Mouse (Mus musculus) CD4-positive, CD25-positive, alpha-beta regulatory T cell, adult 4 months (primary cell): ENCODE measurements around the gene Ubald2. TPM values are rescaled to one million over a fixed set of nuclear protein-coding genes. Genes with fewer than 3 reads are reported as not detected.
A peak's percentile ranks its signal among the peaks of the same experiment; 100 is the strongest.

ENCODE experiments used
- ATAC-seq: one replicate; pipeline ENCODE4 v1.8.0; 2017
- polyA plus RNA-seq, 2 experiments: library from polyadenylated mRNA; unstranded; fragments of 100-300 nt; shearing (Covaris generic); gene quantifications; one replicate each; pipeline ENCODE4 v1.2.1; 2017

The Ubald2 gene
- polyA plus RNA-seq, 2 experiments from 2014 or later: 12.2 to 13.0 TPM

- no peak for ATAC-seq
Measured at GRCm38 (mm10) chr11:116434287-116434966, 533 bp downstream of the Ubald2 start.

- ATAC-seq: no peak
Measured at GRCm38 (mm10) chr11:116434967-116435752, 1.3 kb downstream of the Ubald2 start.

DNA sequence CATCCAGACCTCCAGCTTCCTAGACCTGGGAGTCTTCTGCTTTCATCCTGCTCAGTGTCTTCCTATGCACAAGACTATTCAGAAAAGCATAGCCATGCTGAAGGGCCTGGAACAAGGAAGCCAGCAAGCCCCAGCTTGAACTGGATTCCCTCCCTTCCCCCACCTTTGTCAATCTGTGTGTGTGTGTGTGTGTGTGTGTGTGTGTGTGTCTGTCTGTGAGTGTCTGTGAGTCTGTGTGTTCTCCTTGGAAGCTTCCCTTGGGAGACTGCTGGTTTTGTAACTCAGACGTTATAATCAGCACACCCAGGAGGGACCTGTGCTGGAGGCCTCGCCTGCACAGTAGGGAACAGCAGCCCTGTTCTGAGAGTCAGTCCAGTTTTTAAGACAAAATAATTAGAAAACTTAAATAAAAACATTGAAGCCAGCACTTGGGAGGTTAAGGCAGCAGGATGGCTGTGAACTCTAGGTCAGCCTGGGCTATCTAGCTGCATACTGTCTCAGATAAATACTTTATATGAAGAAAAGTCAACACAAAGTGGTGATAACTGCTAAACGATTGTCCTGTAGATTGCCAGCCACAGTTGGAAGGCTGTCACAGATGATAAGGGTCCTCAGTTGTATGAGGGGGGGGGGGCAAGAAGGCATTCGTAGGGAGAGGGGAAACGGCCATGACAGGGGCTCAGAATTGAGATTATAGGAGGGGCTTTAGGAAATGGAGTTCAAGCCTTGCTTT, 2.3 kb downstream of the Ubald2 start:
- ATAC-seq: no peak

DNA sequence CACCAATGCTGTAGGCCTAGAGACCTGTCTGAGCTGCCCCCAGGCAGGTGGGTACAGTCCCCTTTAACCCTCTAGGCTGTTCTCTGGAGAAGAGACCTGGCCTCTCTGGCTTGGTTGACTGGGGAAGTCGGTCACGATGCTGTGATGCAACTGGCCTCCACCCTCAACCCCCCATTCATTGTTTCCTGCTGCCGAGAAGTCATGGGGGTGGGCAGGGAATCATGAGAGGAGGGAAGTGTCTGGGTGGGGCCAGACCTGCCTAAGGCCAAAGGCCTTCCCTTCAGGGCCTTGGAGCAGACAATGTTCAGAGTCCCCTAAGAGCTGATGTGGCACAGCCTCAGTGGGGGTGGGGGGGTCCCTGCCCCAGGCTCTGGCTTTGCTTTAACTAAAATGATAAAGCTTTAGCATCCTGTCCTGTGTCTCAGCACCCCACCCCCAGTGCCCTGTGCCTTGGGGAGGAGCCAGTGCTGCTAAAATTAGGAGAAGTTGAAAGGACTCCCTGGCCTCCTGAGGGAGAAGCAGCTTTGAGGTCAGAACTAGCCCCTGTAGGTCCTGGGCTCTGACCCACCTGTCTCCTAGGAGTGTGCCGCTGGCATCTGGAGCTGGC, 2.9 kb downstream of the Ubald2 start:
- no peak for ATAC-seq

GRCm38 (mm10) chr11:116437541-116437940, 3.6 kb downstream of the Ubald2 start:
- ATAC-seq: no peak

GRCm38 (mm10) chr11:116439269-116440240, 5.7 kb downstream of the Ubald2 start:
- peak; percentile 44 for ATAC-seq

GRCm38 (mm10) chr11:116440408-116441068, 6.6 kb downstream of the Ubald2 start:
- ATAC-seq: no peak

- no peak for ATAC-seq
Measured at GRCm38 (mm10) chr11:116442129-116442866, 8.4 kb downstream of the Ubald2 start.

DNA sequence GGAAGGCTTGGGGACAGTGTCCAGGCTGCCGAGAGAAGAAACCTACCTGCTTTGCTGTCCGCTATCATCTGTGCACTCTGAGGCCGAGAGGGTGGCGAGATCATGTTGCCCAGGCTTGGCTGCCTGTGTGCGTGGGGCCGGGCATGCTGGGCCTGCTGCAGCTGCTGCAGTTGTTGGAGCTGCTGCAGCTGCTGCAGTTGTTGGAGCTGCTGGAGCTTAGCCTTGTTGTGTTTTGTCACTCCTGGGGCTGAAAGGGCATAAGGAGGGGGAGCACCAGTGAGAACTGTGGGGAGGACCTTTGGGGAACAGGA, 8.9 kb downstream of the Ubald2 start:
- ATAC-seq: no peak

GRCm38 (mm10) chr11:116443311-116443710, 9.4 kb downstream of the Ubald2 start:
- ATAC-seq: no peak

- no peak for ATAC-seq
Measured at GRCm38 (mm10) chr11:116443935-116444334, 10.0 kb downstream of the Ubald2 start.

DNA sequence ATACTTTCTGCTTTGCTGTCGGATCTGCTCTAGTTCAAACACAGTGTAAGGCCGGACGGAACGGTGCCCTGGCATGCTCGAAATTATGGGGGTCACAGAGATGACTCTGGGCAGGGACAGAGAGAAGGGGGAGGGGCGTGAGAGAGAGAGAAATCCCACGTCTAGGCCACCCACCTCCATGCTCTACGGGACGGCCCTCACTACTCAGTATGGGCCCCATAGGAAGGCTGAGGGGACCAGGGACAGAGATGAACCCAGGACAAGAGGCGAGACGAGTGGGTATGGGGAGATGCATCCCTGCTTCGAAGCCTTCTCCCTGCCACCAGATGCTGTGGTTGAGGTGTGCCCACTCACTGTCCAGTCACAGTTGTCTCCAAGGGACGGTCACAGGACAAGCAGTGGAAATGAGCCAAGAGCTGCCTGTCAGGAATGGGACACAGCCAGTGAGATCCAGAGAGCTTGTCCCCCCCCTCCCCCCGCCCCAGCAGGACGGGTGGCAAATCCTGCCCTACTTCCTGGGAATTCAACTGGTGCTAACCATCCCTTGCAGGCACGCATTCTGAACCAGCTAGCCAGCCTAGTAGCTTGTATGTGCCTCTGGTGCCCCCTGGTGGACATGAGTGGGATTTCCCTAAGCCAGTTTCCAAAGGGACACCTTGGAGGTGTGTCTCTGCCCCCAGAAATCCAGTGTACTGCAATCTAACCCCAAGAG, 11.9 kb downstream of the Ubald2 start:
- ATAC-seq: peak; percentile 80

GRCm38 (mm10) chr11:116446308-116446887, 12.5 kb downstream of the Ubald2 start:
- peak; percentile 17 for ATAC-seq

DNA sequence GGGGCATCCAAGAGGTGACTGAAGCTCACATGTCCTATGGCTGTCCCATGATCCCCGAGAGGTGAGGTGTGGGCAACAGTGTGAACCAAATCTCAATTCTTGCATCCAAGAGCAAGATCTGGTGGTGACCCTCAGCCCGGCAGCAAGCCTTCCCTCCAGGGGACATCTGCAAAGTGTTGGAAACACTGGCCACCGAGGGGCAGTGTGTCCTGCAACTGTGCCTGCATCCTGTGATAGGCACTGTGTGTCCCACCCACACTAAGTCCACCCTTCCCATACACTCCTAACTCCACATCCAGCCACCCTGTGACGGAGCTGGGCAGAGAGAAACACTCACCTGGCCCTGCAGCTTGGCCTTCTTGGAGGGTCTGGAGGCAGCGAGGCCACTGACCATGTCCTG, 13.9 kb downstream of the Ubald2 start:
- no peak for ATAC-seq

DNA sequence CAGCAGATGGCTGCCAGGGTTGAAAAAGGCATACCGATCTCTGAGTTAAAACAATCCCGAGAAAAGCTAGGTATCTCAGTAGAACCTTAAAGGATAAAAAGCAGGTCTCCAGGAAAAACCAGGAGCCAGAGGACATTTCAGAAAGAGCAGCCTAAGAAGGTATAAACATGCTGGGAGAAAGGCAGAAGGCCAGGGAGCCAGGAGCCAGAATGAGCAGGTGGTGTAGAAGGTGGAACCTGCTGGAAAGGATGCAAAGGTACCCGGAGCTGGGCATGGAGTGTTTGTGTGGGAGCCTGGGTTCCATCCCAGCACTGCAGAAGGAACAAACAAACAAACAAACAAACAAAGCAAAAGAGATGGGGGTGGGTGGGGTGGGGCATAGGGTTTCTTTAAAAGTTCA, 15.4 kb downstream of the Ubald2 start:
- ATAC-seq: no peak

DNA sequence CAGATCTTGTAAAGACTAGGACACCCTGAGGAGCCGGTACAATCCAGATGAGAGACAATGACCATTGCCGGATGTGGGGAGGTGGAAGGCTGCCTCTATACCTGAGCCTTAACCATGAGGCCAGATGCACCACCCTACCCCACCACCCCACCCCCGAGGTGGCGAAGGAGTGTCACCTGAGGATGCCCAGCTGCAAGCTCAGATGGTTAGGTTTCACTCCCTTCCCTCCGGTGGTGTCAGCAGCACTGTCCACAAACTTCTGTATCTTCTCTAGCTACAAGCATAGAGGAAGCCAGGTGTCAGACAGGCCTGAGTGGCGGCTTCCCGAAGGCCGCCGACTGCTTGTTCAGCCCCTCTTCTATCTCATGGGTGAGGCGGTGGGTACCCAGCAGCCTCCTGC, 20.0 kb downstream of the Ubald2 start:
- ATAC-seq: no peak

DNA sequence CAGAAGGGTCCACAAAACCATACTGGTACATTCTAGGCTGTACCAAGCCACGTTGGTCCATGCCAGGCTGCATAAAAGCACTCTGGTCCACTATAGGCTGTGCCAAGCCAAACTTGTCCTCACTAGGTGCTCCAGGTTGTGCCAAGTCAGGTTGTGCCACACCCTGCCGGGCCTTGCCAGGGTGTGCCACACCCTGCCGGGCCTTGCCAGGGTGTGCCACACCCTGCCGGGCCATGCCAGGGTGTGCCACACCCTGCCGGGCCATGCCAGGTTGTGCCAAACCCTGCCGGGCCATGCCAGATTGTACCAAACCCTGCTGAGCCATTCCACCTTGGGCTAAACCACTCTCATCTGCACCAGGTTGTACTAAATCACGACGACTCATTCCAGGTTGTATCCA, 22.3 kb downstream of the Ubald2 start:
- ATAC-seq: no peak

DNA sequence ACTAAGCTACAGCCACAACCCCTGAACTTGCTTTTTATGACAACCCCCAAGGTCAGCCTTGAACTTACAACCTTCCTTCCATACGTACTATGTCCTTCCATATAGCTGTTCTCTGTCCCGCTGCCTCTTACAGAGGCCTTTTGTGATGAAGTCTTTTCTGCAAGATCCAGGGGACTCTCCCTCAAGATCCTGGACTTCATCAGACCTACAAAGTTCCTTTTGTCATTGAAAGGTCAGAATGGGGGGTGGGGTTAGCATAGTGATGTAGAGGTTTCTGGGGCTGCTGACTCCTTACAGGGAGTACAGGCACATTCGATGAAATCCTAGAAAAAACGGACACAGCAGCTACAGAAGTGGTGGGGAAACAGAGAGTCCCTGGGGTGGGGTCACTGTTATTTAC, 25.9 kb downstream of the Ubald2 start:
- no peak for ATAC-seq

DNA sequence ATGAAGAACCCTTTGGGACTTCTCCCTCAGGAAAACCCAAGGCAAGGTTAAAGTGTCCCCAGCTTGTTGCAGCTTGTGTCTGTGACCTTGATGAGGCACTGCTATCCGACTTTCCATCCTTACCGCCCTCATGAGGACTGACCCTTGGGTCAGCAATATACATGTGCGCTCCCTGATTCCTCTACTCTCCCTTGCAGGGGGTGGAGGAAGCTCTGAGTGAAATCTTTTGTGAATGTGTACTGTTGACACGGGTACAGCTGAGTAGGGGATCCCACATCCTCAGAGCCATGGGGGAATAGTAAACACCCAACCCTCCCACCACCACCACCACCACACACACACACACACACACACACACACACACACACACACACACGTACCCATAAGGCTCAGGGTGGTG, 29.4 kb downstream of the Ubald2 start:
- no peak for ATAC-seq

- peak; percentile 54 for ATAC-seq
Measured at GRCm38 (mm10) chr11:116463833-116464232, 29.9 kb downstream of the Ubald2 start.
